Mouse (Mus musculus) myocyte (in vitro differentiated cells): ENCODE data around the gene Marveld1.

Source experiments
- E2F4 ChIP-seq: IDR thresholded peaks from one replicate; pipeline ENCODE4 v1.6.1; 2011; ENCODE audit warnings: mild to moderate bottlenecking, control low read depth, moderate library complexity; ENCODE audit not compliant: insufficient read depth
- MAX ChIP-seq: IDR thresholded peaks from one replicate; pipeline ENCODE4 v1.6.1; 2011; ENCODE audit warnings: low read depth, mild to moderate bottlenecking, control low read depth
- MYOD1 ChIP-seq, 3 experiments: IDR thresholded peaks; one replicate each; pipeline ENCODE4 v1.6.1; 2011; ENCODE audit warnings: control low read depth in 2 of 3, low read depth in 2 of 3, mild to moderate bottlenecking in 2 of 3, moderate library complexity in 1 of 3; ENCODE audit not compliant: insufficient read length in 2 of 3, control insufficient read depth in 1 of 3
- MYOG ChIP-seq, 3 experiments: IDR thresholded peaks; one replicate each; pipeline ENCODE4 v1.6.1; 2011; ENCODE audit warnings: control low read depth in 2 of 3, low read depth in 2 of 3, mild to moderate bottlenecking in 2 of 3; ENCODE audit not compliant: insufficient read length in 2 of 3, control insufficient read depth in 1 of 3, insufficient read depth in 1 of 3
- POLR2A ChIP-seq: IDR thresholded peaks from one replicate; pipeline ENCODE4 v1.6.1; 2011; ENCODE audit warnings: low read depth, mild to moderate bottlenecking, control low read depth, moderate library complexity; ENCODE audit not compliant: insufficient read length
- SRF ChIP-seq: IDR thresholded peaks from one replicate; pipeline ENCODE4 v1.6.1; 2011; ENCODE audit warnings: low read depth; ENCODE audit not compliant: control insufficient read depth, insufficient read length
- TCF12 ChIP-seq: IDR thresholded peaks from one replicate; pipeline ENCODE4 v1.6.1; 2011; ENCODE audit warnings: mild to moderate bottlenecking, control low read depth; ENCODE audit not compliant: poor library complexity, insufficient read depth, severe bottlenecking
- USF1 ChIP-seq: IDR thresholded peaks from one replicate; pipeline ENCODE4 v1.6.1; 2011; ENCODE audit warnings: low read depth, mild to moderate bottlenecking, control low read depth, moderate library complexity

- TF ChIP-seq USF1 (no peak), MYOD1 (IDR thresholded peaks at IDR 0.05; ENCODE audit: control insufficient read depth in 1 of 3, insufficient read length in 2 of 3, low read depth in 2 of 3) (no peak), POLR2A (no peak), MAX (no peak), TCF12 (no peak), MYOG (IDR thresholded peaks at IDR 0.05; ENCODE audit: control insufficient read depth in 1 of 3, insufficient read depth in 1 of 3, insufficient read length in 2 of 3, low read depth in 2 of 3) (no peak), E2F4 (no peak), SRF (no peak)
These were observed 46.1 kb downstream of the Marveld1 start for GRCm38 (mm10) chr19:42193311-42193710.
